Comparison of ENCODE assay signal across 25 mouse cellular contexts in the genomic region with DNA sequence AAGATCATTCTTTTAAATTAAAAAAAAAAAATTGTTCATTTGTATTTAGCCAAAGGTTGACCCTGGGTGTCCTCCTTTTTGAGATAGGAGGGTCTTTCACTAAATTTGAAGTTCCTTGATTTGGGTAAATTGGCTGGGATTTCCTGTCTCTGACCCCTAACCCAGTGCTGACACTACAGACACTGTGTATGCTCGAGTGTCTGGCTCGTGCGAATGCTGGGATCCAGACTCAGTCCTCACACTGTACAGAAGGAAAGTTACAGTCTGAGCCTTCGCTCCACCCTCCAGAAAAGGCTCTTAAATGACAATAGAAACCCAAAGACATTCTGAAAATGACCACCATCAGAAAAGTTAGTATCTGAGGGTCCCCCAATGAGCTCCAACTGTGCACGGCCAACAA. TPM values are rescaled to one million over a fixed set of nuclear protein-coding genes. Genes with fewer than 3 reads are reported as not detected.
DNase-seq lines count a peak whose midpoint lies in the region; ATAC-seq and TF ChIP-seq lines count a peak whose summit lies in the region.
"Had no signal": no experiment of that assay in that cellular context is flagged by ENCODE, and none has a peak within 500 bp of the region (broad histone marks: within the 10 kb centered on the region; RNA-seq: fewer than 3 reads in every experiment).

No protein-coding gene starts in this region.

- peaks cover 8% of the 10 kb centered on the region; the same call in 1 of the 2 replicates for H3K36me3 ChIP-seq in heart, embryonic 13.5 days
- H3K36me3 ChIP-seq in stomach, embryonic 14.5 days (ENCODE audit: control insufficient read depth, insufficient read depth, low read length), result no peaks in the 10 kb centered on the region
- no peaks in the 10 kb centered on the region for H3K36me3 ChIP-seq in stomach, postnatal 0 days (ENCODE audit: control insufficient read depth, insufficient read depth, low read length)
- peaks cover 14% of the 10 kb centered on the region for H3K36me3 ChIP-seq in limb, embryonic 12.5 days
- H3K36me3 ChIP-seq: liver, embryonic 12.5 days; neural tube, embryonic 12.5 days had no signal

- ATAC-seq in heart, embryonic 13.5 days (ENCODE audit: extremely low read depth, insufficient number of reproducible peaks, low FRiP score, low TSS enrichment), result no peak
- ATAC-seq in stomach, embryonic 14.5 days (ENCODE audit: insufficient number of reproducible peaks, insufficient read depth, low FRiP score, low read depth), result no peak
- no peak for ATAC-seq in stomach, postnatal 0 days (ENCODE audit: low FRiP score, low TSS enrichment)
- ATAC-seq in limb, embryonic 12.5 days (ENCODE audit: insufficient number of reproducible peaks, insufficient read depth, low FRiP score, low TSS enrichment, low read depth), result peak; percentile 52; the same call in 1 of the 2 replicates
- ATAC-seq: forebrain, embryonic 13.5 days; liver, embryonic 12.5 days had no signal

- no peak overlapping the region for H3K27ac ChIP-seq in heart, embryonic 13.5 days (replicated peaks)
- H3K27ac ChIP-seq in stomach, embryonic 14.5 days (ENCODE audit: low read length), result peak overlapping the region; percentile 12; the same call in 1 of the 2 replicates
- no peak overlapping the region for H3K27ac ChIP-seq in stomach, postnatal 0 days (replicated peaks)
- H3K27ac ChIP-seq in limb, embryonic 12.5 days, result peak overlapping the region; percentile 80
- H3K27ac ChIP-seq: forebrain, embryonic 13.5 days; hindbrain, embryonic 10.5 days; layer of hippocampus, adult 2 months; liver, embryonic 12.5 days; neural tube, embryonic 12.5 days had no signal

- 0 out of 2 replicates have a peak overlapping the region, but pooled peaks have one; percentile 0 for H3K4me2 ChIP-seq in heart, embryonic 13.5 days
- no peak overlapping the region for H3K4me2 ChIP-seq in stomach, embryonic 14.5 days (replicated peaks; ENCODE audit: low read depth, low read length)
- no peak overlapping the region for H3K4me2 ChIP-seq in stomach, postnatal 0 days (replicated peaks; ENCODE audit: low read depth)
- no peak overlapping the region for H3K4me2 ChIP-seq in limb, embryonic 12.5 days
- H3K4me2 ChIP-seq: forebrain, embryonic 13.5 days; liver, embryonic 12.5 days; neural tube, embryonic 12.5 days had no signal

- intact Hi-C loops in heart, postnatal 10 days (cut with DNase I), result no loop called here

- H3K4me1 ChIP-seq in heart, embryonic 13.5 days, result peaks cover 10% of the 10 kb centered on the region; the same call in 1 of the 2 replicates
- H3K4me1 ChIP-seq in stomach, embryonic 14.5 days (ENCODE audit: control insufficient read depth, insufficient read depth, low read length), result peaks cover 8% of the 10 kb centered on the region; the same call in 1 of the 2 replicates
- no peaks in the 10 kb centered on the region for H3K4me1 ChIP-seq in stomach, postnatal 0 days (replicated peaks; ENCODE audit: control insufficient read depth, insufficient read depth)
- H3K4me1 ChIP-seq in limb, embryonic 12.5 days (replicated peaks), result peaks cover 16% of the 10 kb centered on the region
- H3K4me1 ChIP-seq: forebrain, embryonic 13.5 days had no signal

- TF ChIP-seq EP300 in stomach, postnatal 0 days (optimal IDR thresholded peaks at IDR 0.05), result no peak

- H3K9me3 ChIP-seq in heart, embryonic 13.5 days, result no peaks in the 10 kb centered on the region
- H3K9me3 ChIP-seq in stomach, embryonic 14.5 days (ENCODE audit: control insufficient read depth, low read depth, low read length), result no peaks in the 10 kb centered on the region
- no peaks in the 10 kb centered on the region for H3K9me3 ChIP-seq in stomach, postnatal 0 days (ENCODE audit: control insufficient read depth, low read length)
- no peaks in the 10 kb centered on the region for H3K9me3 ChIP-seq in limb, embryonic 12.5 days
- H3K9me3 ChIP-seq: forebrain, embryonic 13.5 days; liver, embryonic 12.5 days; megakaryocyte, embryonic 14.5 days; neural tube, embryonic 12.5 days had no signal

- no peak overlapping the region for H3K9ac ChIP-seq in heart, embryonic 13.5 days
- H3K9ac ChIP-seq in stomach, embryonic 14.5 days (replicated peaks; ENCODE audit: low read depth, low read length), result no peak overlapping the region
- H3K9ac ChIP-seq in stomach, postnatal 0 days (ENCODE audit: low read length), result no peak overlapping the region
- no peak overlapping the region for H3K9ac ChIP-seq in limb, embryonic 12.5 days (replicated peaks)
- H3K9ac ChIP-seq: forebrain, embryonic 13.5 days; liver, embryonic 12.5 days; neural tube, embryonic 12.5 days had no signal

- TF ChIP-seq CTCF in stomach, postnatal 0 days (IDR thresholded peaks at IDR 0.05; ENCODE audit: low read depth), result no peak

- H3K4me3 ChIP-seq in heart, embryonic 13.5 days, result no peak overlapping the region
- H3K4me3 ChIP-seq in stomach, embryonic 14.5 days (ENCODE audit: low read depth, low read length), result no peak overlapping the region
- H3K4me3 ChIP-seq in stomach, postnatal 0 days (ENCODE audit: low read depth, low read length), result no peak overlapping the region
- no peak overlapping the region for H3K4me3 ChIP-seq in limb, embryonic 12.5 days (replicated peaks)
- H3K4me3 ChIP-seq: erythroblast, embryonic 14.5 days; forebrain, embryonic 13.5 days; gastrocnemius, adult 2 months; hindbrain, embryonic 10.5 days; layer of hippocampus, adult 2 months; liver, embryonic 12.5 days; megakaryocyte, embryonic 14.5 days; neural tube, embryonic 12.5 days had no signal

- DNase-seq in heart, postnatal 10 days, result no peak
- DNase-seq in stomach, postnatal 0 days (ENCODE audit: low spot score), result no peak
- no peak for DNase-seq in thymus, postnatal 10 days (ENCODE audit: low spot score in 2 of 2)
- no peak for DNase-seq in kidney, postnatal 25 days
- no peak for DNase-seq in cerebellum, adult 9-10 months
- DNase-seq: adrenal gland, postnatal 14 days; cerebellum, adult 2 months; cerebellum, postnatal 36 days; gastrocnemius, adult 2 months; kidney, adult 9 months; kidney, postnatal 14 days; lung, adult 18-20 months; lung, postnatal 14 days; midbrain, embryonic 14.5 days; right cerebral cortex, postnatal 4 days had no signal

- 75% methylated on average over 5 of the region's 5 CpGs for WGBS in heart, embryonic 13.5 days
- WGBS in stomach, embryonic 14.5 days, result 55% methylated on average over 5 of the region's 5 CpGs
- WGBS in stomach, postnatal 0 days, result 80% methylated on average over 5 of the region's 5 CpGs
- 52% methylated on average over 5 of the region's 5 CpGs for WGBS in limb, embryonic 12.5 days

- H3K27me3 ChIP-seq in heart, embryonic 13.5 days (replicated peaks), result no peaks in the 10 kb centered on the region
- no peaks in the 10 kb centered on the region for H3K27me3 ChIP-seq in stomach, embryonic 14.5 days (ENCODE audit: control insufficient read depth, insufficient read depth, low read length)
- no peaks in the 10 kb centered on the region for H3K27me3 ChIP-seq in stomach, postnatal 0 days (ENCODE audit: control insufficient read depth, insufficient read depth, low read length)
- H3K27me3 ChIP-seq in limb, embryonic 12.5 days, result no peaks in the 10 kb centered on the region
- H3K27me3 ChIP-seq: forebrain, embryonic 13.5 days; liver, embryonic 12.5 days; megakaryocyte, embryonic 14.5 days; neural tube, embryonic 12.5 days had no signal

RNA-seq across cellular contexts. Expression of a gene that starts 14.5 kb away (rescaled TPM):
- 2.7 and 2.8 TPM in 2 replicates for polyA plus RNA-seq in heart, embryonic 13.5 days (2015; fragmentation: Nextera tagmentation; extraction: Ambion mirVana)
- total RNA-seq in heart, postnatal 10 days (2021), result 1 to 10 TPM; 2.4 to 2.5 TPM
- polyA plus RNA-seq in stomach, embryonic 14.5 days (2014; fragmentation: Nextera tagmentation; extraction: Ambion mirVana), result 23.0 and 24.7 TPM in 2 replicates
- 7.6 and 8.0 TPM in 2 replicates for polyA plus RNA-seq in stomach, postnatal 0 days (2015; fragmentation: Nextera tagmentation; extraction: Ambion mirVana)
- polyA plus RNA-seq in limb, embryonic 12.5 days (2016; fragmentation: Nextera tagmentation; extraction: Ambion mirVana), result 12.8 and 14.0 TPM in 2 replicates
- polyA plus RNA-seq: erythroblast, embryonic 14.5 days had no signal

Comparison
In these comparisons a context has a peak if more than half of its experiments do, and no peak if none do; other contexts are left out.
1. H3K27ac ChIP-seq: peak in stomach, embryonic 14.5 days (single experiment) and limb, embryonic 12.5 days (single experiment); none in heart, embryonic 13.5 days (single experiment) and stomach, postnatal 0 days (single experiment).